Mouse (Mus musculus) adrenal gland, postnatal 0 days (tissue): ENCODE data around the gene Zmym1. TPM values are rescaled to one million over a fixed set of nuclear protein-coding genes. Genes with fewer than 3 reads are reported as not detected.

ENCODE experiments used
- polyA plus RNA-seq: library from polyadenylated mRNA; unstranded; fragments of >200 nt; fragmentation: Nextera tagmentation; extraction: Ambion mirVana; gene quantifications from 2 replicates; pipeline ENCODE4 v1.2.1, GENCODE M21; 2015

Gene Zmym1
- polyA plus RNA-seq: 9.0 and 9.1 TPM in 2 replicates

DNA sequence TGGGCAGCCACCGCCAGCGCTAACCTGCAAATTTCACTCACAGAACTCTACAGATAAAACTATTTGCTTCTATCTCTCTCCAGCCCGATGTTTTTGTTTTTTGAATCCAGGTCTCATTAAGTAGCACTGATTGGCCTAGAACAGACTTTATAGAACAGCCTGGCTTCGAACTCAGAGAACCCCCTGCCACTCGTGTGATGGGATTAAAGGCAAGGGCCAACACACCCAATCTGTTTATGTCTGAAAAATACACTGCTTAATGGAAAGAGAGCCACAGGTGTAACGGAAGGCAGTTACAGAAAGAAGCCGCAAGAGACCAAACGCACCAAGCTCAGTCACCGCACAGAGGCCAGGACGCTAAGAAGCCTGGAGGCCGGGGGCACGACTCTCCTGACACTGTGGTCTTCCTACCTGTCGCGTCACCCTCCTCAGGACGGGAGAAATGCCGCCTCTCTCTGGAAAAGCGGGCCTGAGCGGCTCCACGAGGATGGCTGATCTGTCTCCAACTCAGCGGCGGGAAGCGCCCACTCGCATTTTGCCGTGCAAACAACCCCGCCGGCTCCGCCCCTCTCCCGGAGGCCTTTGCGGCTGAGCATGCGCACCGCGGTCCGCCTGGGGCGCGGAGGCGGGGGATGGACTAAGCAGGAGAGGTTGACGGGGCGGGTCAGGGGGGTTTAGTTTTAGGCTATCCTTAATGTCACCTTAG lies at the start of gene Zmym1:
Gene Zmym1 (minus strand): TSS at position 568 of the 706 bp plus-strand sequence.

DNA sequence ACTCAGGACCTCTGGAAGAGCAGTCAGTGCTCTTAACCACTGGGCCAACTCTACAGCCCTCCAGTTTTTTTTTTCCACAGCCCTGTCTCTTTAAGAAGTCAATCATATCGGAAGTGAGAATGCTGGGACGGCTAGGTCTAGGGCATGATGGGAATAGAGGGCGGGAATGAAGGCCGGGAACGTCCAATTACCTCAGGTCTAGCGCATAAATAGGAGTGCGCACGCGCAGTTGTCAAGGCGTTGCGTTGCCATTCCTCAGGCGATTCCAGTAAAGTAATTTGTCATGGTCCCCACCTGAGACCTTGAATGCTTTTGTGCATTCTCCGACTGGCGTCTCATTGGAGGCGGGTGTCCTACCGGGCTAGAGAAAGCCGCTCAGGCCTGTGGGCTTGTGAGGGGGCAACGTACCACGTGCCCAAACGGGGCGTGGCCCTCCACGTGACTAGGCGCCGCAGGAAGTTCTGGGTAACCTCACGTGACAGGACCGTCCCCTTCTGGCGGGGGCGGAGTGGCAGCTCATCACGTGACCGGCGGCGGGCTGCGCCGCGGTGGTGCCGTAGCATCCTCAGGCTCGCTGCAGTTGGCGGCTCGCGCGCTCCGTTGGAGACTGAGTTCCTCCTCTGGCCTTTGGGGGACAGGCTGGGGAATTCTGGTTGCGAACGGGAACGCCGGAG lies 16.1 kb upstream of the Zmym1 start, which contains the start of gene Zmym6:
Gene Zmym6 (plus strand): TSS at position 509 of the 674 bp plus-strand sequence.

DNA sequence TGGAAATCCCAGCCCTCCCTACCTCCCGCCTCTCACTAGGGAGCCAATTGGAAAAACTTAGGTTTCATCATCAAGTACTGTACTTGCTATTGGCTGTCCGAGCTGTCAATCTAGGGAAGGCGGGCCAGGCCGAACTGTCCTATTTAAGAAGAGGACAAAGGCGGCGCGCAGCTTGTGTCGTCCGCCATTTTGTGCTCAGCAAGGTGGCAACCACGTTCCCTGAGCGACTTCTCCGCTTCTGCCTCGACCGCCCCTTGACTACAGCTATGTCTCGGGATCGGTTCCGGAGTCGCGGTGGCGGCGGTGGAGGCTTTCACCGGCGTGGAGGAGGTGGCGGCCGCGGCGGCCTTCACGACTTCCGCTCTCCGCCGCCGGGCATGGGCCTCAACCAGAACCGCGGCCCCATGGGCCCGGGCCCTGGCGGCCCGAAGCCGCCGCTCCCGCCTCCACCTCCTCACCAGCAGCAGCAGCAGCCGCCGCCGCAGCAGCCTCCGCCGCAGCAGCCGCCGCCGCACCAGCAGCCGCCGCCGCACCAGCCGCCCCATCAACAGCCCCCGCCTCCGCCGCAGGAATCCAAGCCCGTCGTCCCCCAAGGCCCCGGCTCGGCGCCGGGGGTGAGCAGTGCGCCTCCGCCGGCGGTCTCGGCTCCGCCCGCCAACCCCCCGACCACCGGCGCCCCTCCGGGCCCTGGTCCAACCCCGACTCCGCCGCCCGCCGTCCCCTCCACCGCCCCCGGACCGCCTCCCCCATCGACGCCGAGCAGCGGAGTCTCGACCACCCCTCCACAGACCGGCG lies 39.6 kb downstream of the Zmym1 start, which contains the start of gene Sfpq:
Gene Sfpq (plus strand): TSS at position 174 of the 795 bp plus-strand sequence.

Other genes with a start within 250 kb of the Zmym1 start
- gene Zmym4, start 93.0 kb downstream of the Zmym1 start, polyA plus RNA-seq: 10.0 and 18.0 TPM in 2 replicates
- 56.8 and 61.3 TPM in 2 replicates for gene Sfpq, start 39.8 kb downstream of the Zmym1 start, polyA plus RNA-seq
- 8.1 and 10.1 TPM in 2 replicates for gene Zmym6, start 16.2 kb upstream of the Zmym1 start, polyA plus RNA-seq
- 39.4 and 62.7 TPM in 2 replicates for gene Tmem35b, start 62.5 kb upstream of the Zmym1 start, polyA plus RNA-seq
- gene Dlgap3, start 108.1 kb upstream of the Zmym1 start, polyA plus RNA-seq: 6.5 and 7.5 TPM in 2 replicates
- gene Smim12, start 182.6 kb upstream of the Zmym1 start, polyA plus RNA-seq: 58.9 and 65.1 TPM in 2 replicates